Mouse (Mus musculus): ENCODE results near the gene Lst1. TPM values are rescaled to one million over a fixed set of nuclear protein-coding genes. Genes with fewer than 3 reads are reported as not detected.

Lst1 gene
- polyA plus RNA-seq, 1 experiment from 2014 or later: 7.3 TPM

GRCm38 (mm10) chr17:35192924-35193323 lies 4.7 kb upstream of the Lst1 start:
- H3K27me3 ChIP-seq (replicated peaks; ENCODE audit: control insufficient read depth, insufficient read depth, low read length): peaks cover 25% of the 10 kb centered on the region

GRCm38 (mm10) chr17:35191723-35192122 lies 3.5 kb upstream of the Lst1 start:
- no peak for ATAC-seq
- peaks cover 22% of the 10 kb centered on the region for H3K27me3 ChIP-seq (replicated peaks; ENCODE audit: control insufficient read depth, insufficient read depth, low read length)
- no peaks in the 10 kb centered on the region for H3K36me3 ChIP-seq (ENCODE audit: control insufficient read depth, insufficient read depth, low read length)
- H3K27ac ChIP-seq (ENCODE audit: low read depth, low read length): no peak overlapping the region
- no peak overlapping the region for H3K4me3 ChIP-seq (ENCODE audit: low read length)
- H3K4me1 ChIP-seq (ENCODE audit: control insufficient read depth, insufficient read depth, low read depth, low read length): peaks cover 8% of the 10 kb centered on the region; the same call in 1 of the 2 replicates
- H3K9me3 ChIP-seq (ENCODE audit: control insufficient read depth, low read length): no peaks in the 10 kb centered on the region
- H3K4me2 ChIP-seq (ENCODE audit: low read length): no peak overlapping the region
- no peak overlapping the region for H3K9ac ChIP-seq (ENCODE audit: low read depth, low read length)
- WGBS: 62% methylated on average over 2 of the region's 2 CpGs

More at GRCm38 (mm10) chr17:35192924-35193323, 4.7 kb upstream of the Lst1 start:
- H3K36me3 ChIP-seq (ENCODE audit: control insufficient read depth, insufficient read depth, low read length): no peaks in the 10 kb centered on the region
- no peak overlapping the region for H3K4me2 ChIP-seq (ENCODE audit: low read length)
- H3K4me3 ChIP-seq (ENCODE audit: low read length): no peak overlapping the region
- 88% methylated on average over 5 of the region's 5 CpGs for WGBS
- H3K4me1 ChIP-seq (ENCODE audit: control insufficient read depth, insufficient read depth, low read depth, low read length): peaks cover 8% of the 10 kb centered on the region; the same call in 1 of the 2 replicates
- H3K27ac ChIP-seq (ENCODE audit: low read depth, low read length): no peak overlapping the region
- no peak for ATAC-seq
- no peak overlapping the region for H3K9ac ChIP-seq (ENCODE audit: low read depth, low read length)
- no peaks in the 10 kb centered on the region for H3K9me3 ChIP-seq (ENCODE audit: control insufficient read depth, low read length)

DNA sequence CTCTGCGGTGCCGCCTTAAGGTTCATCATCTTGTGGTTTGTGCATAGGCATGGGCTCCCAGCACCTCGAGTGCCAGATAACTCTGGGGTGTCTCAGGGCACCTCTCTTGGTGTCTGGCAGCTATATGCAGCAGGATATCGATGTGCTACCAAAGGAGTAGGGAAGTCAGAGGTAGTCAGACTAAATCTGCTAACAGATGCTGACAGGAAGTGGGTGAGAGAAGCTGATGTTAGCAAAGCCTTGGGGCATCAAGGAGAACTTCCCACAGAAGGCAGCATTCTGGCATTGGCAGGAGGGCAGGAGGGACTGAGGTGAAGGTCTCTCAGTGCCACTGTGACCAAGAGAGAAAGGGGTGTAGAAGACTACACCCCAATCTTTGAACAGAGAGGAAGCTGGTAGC lies 1.9 kb upstream of the Lst1 start:
- no peak for ATAC-seq
- no peak overlapping the region for H3K9ac ChIP-seq (ENCODE audit: low read depth, low read length)
- no peak overlapping the region for H3K27ac ChIP-seq (ENCODE audit: low read depth, low read length)
- peaks cover 2% of the 10 kb centered on the region; the same call in 1 of the 2 replicates for H3K4me1 ChIP-seq (ENCODE audit: control insufficient read depth, insufficient read depth, low read depth, low read length)
- WGBS: 79% methylated on average over 4 of the region's 4 CpGs
- H3K4me3 ChIP-seq (ENCODE audit: low read length): no peak overlapping the region
- peaks cover 8% of the 10 kb centered on the region for H3K27me3 ChIP-seq (replicated peaks; ENCODE audit: control insufficient read depth, insufficient read depth, low read length)
- no peaks in the 10 kb centered on the region for H3K36me3 ChIP-seq (ENCODE audit: control insufficient read depth, insufficient read depth, low read length)
- H3K9me3 ChIP-seq (ENCODE audit: control insufficient read depth, low read length): no peaks in the 10 kb centered on the region
- H3K4me2 ChIP-seq (ENCODE audit: low read length): no peak overlapping the region

DNA sequence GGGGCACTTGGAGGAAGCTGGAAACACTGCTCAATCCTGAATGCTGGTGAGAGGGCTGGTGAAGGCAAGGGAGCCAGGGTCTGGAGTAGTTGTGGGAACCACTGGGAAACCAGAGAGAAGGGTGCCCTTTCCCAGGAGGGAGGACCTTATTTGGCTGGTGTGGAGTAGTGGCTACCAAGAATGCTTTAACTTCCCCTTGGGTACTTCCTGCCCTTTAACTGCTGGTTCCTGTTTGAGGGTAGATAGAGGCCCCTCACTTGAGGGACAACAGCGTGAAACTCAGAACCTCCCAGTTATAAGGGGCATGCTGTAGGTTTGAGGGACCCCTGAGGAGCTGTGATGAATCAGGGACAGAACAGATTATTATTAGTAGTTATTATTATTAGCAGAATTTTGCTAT lies 947 bp upstream of the Lst1 start:
- ATAC-seq: no peak
- H3K4me2 ChIP-seq (ENCODE audit: low read length): no peak overlapping the region
- H3K4me1 ChIP-seq (ENCODE audit: control insufficient read depth, insufficient read depth, low read depth, low read length): peaks cover 2% of the 10 kb centered on the region; the same call in 1 of the 2 replicates
- H3K27ac ChIP-seq (ENCODE audit: low read depth, low read length): no peak overlapping the region
- H3K4me3 ChIP-seq (ENCODE audit: low read length): no peak overlapping the region
- no peaks in the 10 kb centered on the region for H3K9me3 ChIP-seq (ENCODE audit: control insufficient read depth, low read length)
- WGBS: 59% methylated on average over 1 of the region's 1 CpGs
- H3K36me3 ChIP-seq (ENCODE audit: control insufficient read depth, insufficient read depth, low read length): no peaks in the 10 kb centered on the region
- peaks cover 2% of the 10 kb centered on the region; the same call in 1 of the 2 replicates for H3K27me3 ChIP-seq (replicated peaks; ENCODE audit: control insufficient read depth, insufficient read depth, low read length)
- no peak overlapping the region for H3K9ac ChIP-seq (ENCODE audit: low read depth, low read length)

GRCm38 (mm10) chr17:35187345-35187744 lies 894 bp downstream of the Lst1 start:
- no peak for ATAC-seq
- Histone ChIP-seq H3K4me1 (ENCODE audit: control insufficient read depth, insufficient read depth, low read depth, low read length) (peaks cover 2% of the 10 kb centered on the region; the same call in 1 of the 2 replicates), H3K9ac (ENCODE audit: low read depth, low read length) (no peak overlapping the region), H3K27ac (ENCODE audit: low read depth, low read length) (no peak overlapping the region), H3K9me3 (ENCODE audit: control insufficient read depth, low read length) (no peaks in the 10 kb centered on the region), H3K27me3 (replicated peaks; ENCODE audit: control insufficient read depth, insufficient read depth, low read length) (no peaks in the 10 kb centered on the region), H3K4me2 (ENCODE audit: low read length) (no peak overlapping the region), H3K4me3 (ENCODE audit: low read length) (no peak overlapping the region), H3K36me3 (ENCODE audit: control insufficient read depth, insufficient read depth, low read length) (no peaks in the 10 kb centered on the region)
- 83% methylated on average over 4 of the region's 4 CpGs for WGBS

- no peaks in the 10 kb centered on the region for H3K9me3 ChIP-seq (ENCODE audit: control insufficient read depth, low read length)
- 1% methylated on average over 4 of the region's 4 CpGs for WGBS
- ATAC-seq: peak; percentile 46; the same call in 1 of the 2 replicates
- peak overlapping the region; percentile 36 for H3K4me3 ChIP-seq (ENCODE audit: low read length)
- peaks cover 2% of the 10 kb centered on the region; the same call in 1 of the 2 replicates for H3K4me1 ChIP-seq (ENCODE audit: control insufficient read depth, insufficient read depth, low read depth, low read length)
- peak overlapping the region; percentile 57 for H3K9ac ChIP-seq (ENCODE audit: low read depth, low read length)
- H3K4me2 ChIP-seq (ENCODE audit: low read length): peak overlapping the region; percentile 65
- H3K36me3 ChIP-seq (ENCODE audit: control insufficient read depth, insufficient read depth, low read length): no peaks in the 10 kb centered on the region
- H3K27me3 ChIP-seq (replicated peaks; ENCODE audit: control insufficient read depth, insufficient read depth, low read length): no peaks in the 10 kb centered on the region
- peak overlapping the region; percentile 82 for H3K27ac ChIP-seq (ENCODE audit: low read depth, low read length)
Measured at GRCm38 (mm10) chr17:35186681-35187080, 1.6 kb downstream of the Lst1 start.

DNA sequence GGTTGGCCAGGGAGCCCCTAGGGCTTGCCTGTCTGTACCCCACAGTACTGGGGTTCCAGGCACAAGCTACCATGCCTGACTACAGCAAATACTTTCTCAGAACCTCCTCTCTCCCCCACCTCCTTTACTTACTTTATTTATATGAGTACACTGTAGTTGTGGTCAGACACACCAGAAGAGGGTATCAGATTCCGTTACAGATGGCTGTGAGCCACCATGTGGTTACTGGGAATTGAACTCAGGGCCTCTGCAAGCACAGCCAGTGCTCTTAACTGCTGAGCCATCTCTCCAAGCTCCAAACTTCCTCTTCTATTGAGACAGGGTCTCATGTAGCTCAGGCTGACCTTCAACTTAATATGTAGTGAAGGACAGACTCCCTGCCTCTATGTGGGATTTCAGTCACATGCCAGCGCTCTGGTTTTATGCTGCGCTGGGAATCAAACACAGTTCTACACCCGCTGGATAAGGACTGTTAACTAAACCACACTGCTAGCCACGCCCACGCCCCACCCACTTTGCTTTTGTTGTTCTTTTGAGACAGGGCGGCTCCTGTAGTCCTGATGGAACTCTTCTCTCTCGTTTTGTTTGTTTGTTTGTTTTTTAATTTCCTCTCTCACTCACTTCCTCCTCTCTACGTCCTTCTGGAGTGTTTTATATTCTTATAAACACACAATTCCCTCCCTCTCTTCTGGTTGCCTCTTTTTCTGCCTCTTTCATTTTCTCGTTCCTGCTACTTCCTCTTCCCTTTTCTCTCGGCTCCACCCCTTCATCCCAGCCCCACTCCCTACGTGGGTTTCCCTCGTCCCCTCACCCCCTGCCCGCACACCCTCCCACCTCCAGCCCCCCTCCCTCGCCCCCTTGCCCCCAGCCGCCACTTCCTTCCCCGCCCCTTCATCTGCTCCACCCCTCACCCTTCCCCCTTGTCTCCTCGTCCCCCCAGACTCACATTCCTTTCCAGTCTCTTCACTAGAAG lies 2.3 kb downstream of the Lst1 start:
- peak; percentile 65; the same call in 1 of the 2 replicates for ATAC-seq
- no peaks in the 10 kb centered on the region for H3K36me3 ChIP-seq (ENCODE audit: control insufficient read depth, insufficient read depth, low read length)
- WGBS: 2% methylated on average over 18 of the region's 18 CpGs

GRCm38 (mm10) chr17:35180093-35180492 lies 8.1 kb downstream of the Lst1 start:
- H3K9me3 ChIP-seq (ENCODE audit: control insufficient read depth, low read length): no peaks in the 10 kb centered on the region
- no peak overlapping the region for H3K4me3 ChIP-seq (ENCODE audit: low read length)
- H3K36me3 ChIP-seq (ENCODE audit: control insufficient read depth, insufficient read depth, low read length): no peaks in the 10 kb centered on the region
- no peak for ATAC-seq
- no peak overlapping the region for H3K4me2 ChIP-seq (ENCODE audit: low read length)
- no peak overlapping the region for H3K27ac ChIP-seq (ENCODE audit: low read depth, low read length)
- H3K9ac ChIP-seq (ENCODE audit: low read depth, low read length): no peak overlapping the region
- no peaks in the 10 kb centered on the region for H3K27me3 ChIP-seq (replicated peaks; ENCODE audit: control insufficient read depth, insufficient read depth, low read length)
- no peaks in the 10 kb centered on the region for H3K4me1 ChIP-seq (ENCODE audit: control insufficient read depth, insufficient read depth, low read depth, low read length)
- WGBS: 88% methylated on average over 5 of the region's 5 CpGs

More for the DNA sequence above, 2.3 kb downstream of the Lst1 start:
- peak overlapping the region; percentile 53 for H3K9ac ChIP-seq (ENCODE audit: low read depth, low read length)
- peak overlapping the region; percentile 36 for H3K4me3 ChIP-seq (ENCODE audit: low read length)
- H3K9me3 ChIP-seq (ENCODE audit: control insufficient read depth, low read length): no peaks in the 10 kb centered on the region
- H3K27ac ChIP-seq (ENCODE audit: low read depth, low read length): peak overlapping the region; percentile 82
- no peaks in the 10 kb centered on the region for H3K27me3 ChIP-seq (replicated peaks; ENCODE audit: control insufficient read depth, insufficient read depth, low read length)
- peak overlapping the region; percentile 65 for H3K4me2 ChIP-seq (ENCODE audit: low read length)
- peaks cover 2% of the 10 kb centered on the region; the same call in 1 of the 2 replicates for H3K4me1 ChIP-seq (ENCODE audit: control insufficient read depth, insufficient read depth, low read depth, low read length)

DNA sequence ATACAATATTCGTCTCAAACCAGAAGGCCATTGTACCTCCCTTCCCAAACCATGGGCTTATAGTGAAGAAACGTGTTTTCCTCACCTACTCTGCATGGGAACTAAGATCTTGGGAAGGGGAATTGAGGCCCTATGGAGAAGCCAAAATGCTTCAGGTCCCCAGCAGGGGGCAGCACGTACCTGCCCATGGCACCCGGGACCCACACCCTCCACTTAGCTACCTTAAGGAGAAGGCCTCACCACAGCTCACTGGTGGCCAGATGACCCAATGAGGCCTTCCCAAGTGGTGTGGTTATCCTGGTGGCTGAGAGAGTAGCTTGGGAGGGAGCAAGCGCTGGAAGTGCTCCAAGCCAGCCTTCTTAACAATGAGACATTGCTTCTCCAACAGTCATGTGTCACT lies 9.7 kb downstream of the Lst1 start:
- no peak for ATAC-seq
- 12% methylated on average over 5 of the region's 5 CpGs for WGBS
- H3K9ac ChIP-seq (ENCODE audit: low read depth, low read length): no peak overlapping the region
- H3K9me3 ChIP-seq (ENCODE audit: control insufficient read depth, low read length): no peaks in the 10 kb centered on the region
- no peaks in the 10 kb centered on the region for H3K36me3 ChIP-seq (ENCODE audit: control insufficient read depth, insufficient read depth, low read length)
- H3K27ac ChIP-seq (ENCODE audit: low read depth, low read length): no peak overlapping the region
- H3K4me2 ChIP-seq (ENCODE audit: low read length): no peak overlapping the region
- no peak overlapping the region for H3K4me3 ChIP-seq (ENCODE audit: low read length)
- H3K27me3 ChIP-seq (replicated peaks; ENCODE audit: control insufficient read depth, insufficient read depth, low read length): no peaks in the 10 kb centered on the region
- no peaks in the 10 kb centered on the region for H3K4me1 ChIP-seq (ENCODE audit: control insufficient read depth, insufficient read depth, low read depth, low read length)

Measured in hindbrain, embryonic 16.5 days (tissue).